Mouse (Mus musculus): ENCODE data around the gene Eme1. TPM values are rescaled to one million over a fixed set of nuclear protein-coding genes. Genes with fewer than 3 reads are reported as not detected.
A peak's percentile ranks its signal among the peaks of the same experiment; 100 is the strongest.

Gene Eme1
- polyA plus RNA-seq, 1 experiment from 2014 or later: 18.0 TPM

GRCm38 (mm10) chr11:94610744-94611740 lies 42.7 kb downstream of the Eme1 start:
- Histone ChIP-seq H3K9ac (no peak overlapping the region), H3K4me3 (replicated peaks) (no peak overlapping the region), H3K9me3 (no peaks in the 10 kb centered on the region), H3K27ac (no peak overlapping the region), H3K36me3 (no peaks in the 10 kb centered on the region), H3K27me3 (replicated peaks) (no peaks in the 10 kb centered on the region), H3K4me1 (replicated peaks) (no peaks in the 10 kb centered on the region), H3K4me2 (replicated peaks) (no peak overlapping the region)
- WGBS: 65% methylated on average over 4 of the region's 4 CpGs
- no peak for ATAC-seq

GRCm38 (mm10) chr11:94602356-94602955 lies 51.3 kb downstream of the Eme1 start:
- H3K27me3 ChIP-seq (replicated peaks): no peaks in the 10 kb centered on the region
- ATAC-seq: no peak; the same call in 1 of the 2 replicates
- H3K4me3 ChIP-seq (replicated peaks): no peak overlapping the region
- peak overlapping the region; percentile 52; the same call in 1 of the 2 replicates for H3K9ac ChIP-seq
- 56% methylated on average over 11 of the region's 11 CpGs for WGBS
- H3K4me2 ChIP-seq (replicated peaks): peak overlapping the region; percentile 74
- H3K4me1 ChIP-seq (replicated peaks): peaks cover 12% of the 10 kb centered on the region
- no peaks in the 10 kb centered on the region for H3K9me3 ChIP-seq
- H3K36me3 ChIP-seq: no peaks in the 10 kb centered on the region
- no peak overlapping the region for H3K27ac ChIP-seq

GRCm38 (mm10) chr11:94601321-94602281 lies 52.2 kb downstream of the Eme1 start, which contains the start of gene Acsf2:
Gene Acsf2 (minus strand): TSS chr11:94601871.
- peak; percentile 88 for ATAC-seq
- Histone ChIP-seq H3K9ac (peak within 1 kb of the TSS; percentile 52), H3K4me1 (replicated peaks) (peaks cover 13% of the 10 kb centered on the region), H3K27me3 (replicated peaks) (no peaks in the 10 kb centered on the region), H3K4me3 (replicated peaks) (peak within 1 kb of the TSS; percentile 50), H3K9me3 (no peaks in the 10 kb centered on the region), H3K36me3 (no peaks in the 10 kb centered on the region), H3K4me2 (replicated peaks) (peak within 1 kb of the TSS; percentile 74), H3K27ac (peak within 1 kb of the TSS; percentile 15; the same call in 1 of the 2 replicates)
- 1% methylated on average over 52 of the region's 52 CpGs for WGBS

- Histone ChIP-seq H3K4me2 (replicated peaks) (peak overlapping the region; percentile 74; the same call in 1 of the 2 replicates), H3K9me3 (no peaks in the 10 kb centered on the region), H3K36me3 (no peaks in the 10 kb centered on the region), H3K4me3 (replicated peaks) (no peak overlapping the region), H3K27ac (no peak overlapping the region), H3K4me1 (replicated peaks) (peaks cover 15% of the 10 kb centered on the region), H3K9ac (no peak overlapping the region), H3K27me3 (replicated peaks) (no peaks in the 10 kb centered on the region)
- ATAC-seq: no peak
- 89% methylated on average over 7 of the region's 7 CpGs for WGBS
These were observed 53.3 kb downstream of the Eme1 start for GRCm38 (mm10) chr11:94600447-94600846.

- ATAC-seq: no peak
- Histone ChIP-seq H3K4me1 (replicated peaks) (peaks cover 15% of the 10 kb centered on the region), H3K36me3 (no peaks in the 10 kb centered on the region), H3K4me2 (replicated peaks) (no peak overlapping the region), H3K4me3 (replicated peaks) (no peak overlapping the region), H3K9me3 (no peaks in the 10 kb centered on the region), H3K27me3 (replicated peaks) (no peaks in the 10 kb centered on the region), H3K27ac (no peak overlapping the region), H3K9ac (no peak overlapping the region)
- 61% methylated on average over 6 of the region's 6 CpGs for WGBS
These were observed 55.2 kb downstream of the Eme1 start for GRCm38 (mm10) chr11:94598437-94599120.

- no peak for ATAC-seq
- 81% methylated on average over 4 of the region's 4 CpGs for WGBS
- H3K27ac ChIP-seq: no peak overlapping the region
- H3K9ac ChIP-seq: no peak overlapping the region
- H3K27me3 ChIP-seq (replicated peaks): no peaks in the 10 kb centered on the region
- H3K4me2 ChIP-seq (replicated peaks): no peak overlapping the region
- H3K4me3 ChIP-seq (replicated peaks): no peak overlapping the region
- peaks cover 15% of the 10 kb centered on the region for H3K4me1 ChIP-seq (replicated peaks)
- no peaks in the 10 kb centered on the region for H3K9me3 ChIP-seq
- no peaks in the 10 kb centered on the region for H3K36me3 ChIP-seq
These were observed 56.4 kb downstream of the Eme1 start for GRCm38 (mm10) chr11:94597319-94597718.

GRCm38 (mm10) chr11:94596311-94596852 lies 57.4 kb downstream of the Eme1 start:
- ATAC-seq: no peak

More at GRCm38 (mm10) chr11:94596311-94596852, 57.4 kb downstream of the Eme1 start:
- Histone ChIP-seq H3K27ac (no peak overlapping the region), H3K9ac (no peak overlapping the region), H3K4me3 (replicated peaks) (no peak overlapping the region), H3K4me2 (replicated peaks) (no peak overlapping the region), H3K9me3 (no peaks in the 10 kb centered on the region), H3K27me3 (replicated peaks) (no peaks in the 10 kb centered on the region), H3K4me1 (replicated peaks) (peaks cover 12% of the 10 kb centered on the region), H3K36me3 (no peaks in the 10 kb centered on the region)
- WGBS: 68% methylated on average over 7 of the region's 7 CpGs

Other genes with a start within 250 kb of the Eme1 start
- gene Cacna1g, start 179.8 kb downstream of the Eme1 start, polyA plus RNA-seq (2015; fragmentation: Nextera tagmentation; extraction: Ambion mirVana): 5.2 and 7.9 TPM in 2 replicates
- 0.06 TPM in 1 of 2 replicates, not detected in the other for gene Spata20, start 167.8 kb downstream of the Eme1 start, polyA plus RNA-seq (2015; fragmentation: Nextera tagmentation; extraction: Ambion mirVana)
- gene Epn3, start 154.0 kb downstream of the Eme1 start, polyA plus RNA-seq (2015; fragmentation: Nextera tagmentation; extraction: Ambion mirVana): 2.1 and 3.3 TPM in 2 replicates
- 2.0 and 2.2 TPM in 2 replicates for gene Mycbpap, start 132.2 kb downstream of the Eme1 start, polyA plus RNA-seq (2015; fragmentation: Nextera tagmentation; extraction: Ambion mirVana)
- 2.8 and 3.4 TPM in 2 replicates for gene Rsad1, start 104.7 kb downstream of the Eme1 start, polyA plus RNA-seq (2015; fragmentation: Nextera tagmentation; extraction: Ambion mirVana)
- gene Chad, start 88.9 kb downstream of the Eme1 start, polyA plus RNA-seq (2015; fragmentation: Nextera tagmentation; extraction: Ambion mirVana): 1.0 and 1.4 TPM in 2 replicates
- gene Acsf2, start 52.1 kb downstream of the Eme1 start, polyA plus RNA-seq (2015; fragmentation: Nextera tagmentation; extraction: Ambion mirVana): 3.0 and 4.2 TPM in 2 replicates
- gene Lrrc59, start 24.2 kb downstream of the Eme1 start, polyA plus RNA-seq (2015; fragmentation: Nextera tagmentation; extraction: Ambion mirVana): 232 and 251 TPM in 2 replicates
- gene Mrpl27, start 197 bp downstream of the Eme1 start, polyA plus RNA-seq (2015; fragmentation: Nextera tagmentation; extraction: Ambion mirVana): 134 and 148 TPM in 2 replicates
- gene Xylt2, start 23.6 kb upstream of the Eme1 start, polyA plus RNA-seq (2015; fragmentation: Nextera tagmentation; extraction: Ambion mirVana): 16.1 and 16.6 TPM in 2 replicates
- 0.43 and 0.54 TPM in 2 replicates for gene Gm11541, start 50.5 kb upstream of the Eme1 start, polyA plus RNA-seq (2015; fragmentation: Nextera tagmentation; extraction: Ambion mirVana)
- 0.14 TPM in 1 of 2 replicates, not detected in the other for gene Cdc34b, start 87.8 kb upstream of the Eme1 start, polyA plus RNA-seq (2015; fragmentation: Nextera tagmentation; extraction: Ambion mirVana)
- 0.06 TPM in 1 of 2 replicates, not detected in the other for gene Tmem92, start 128.7 kb upstream of the Eme1 start, polyA plus RNA-seq (2015; fragmentation: Nextera tagmentation; extraction: Ambion mirVana)